In the genomic region with DNA sequence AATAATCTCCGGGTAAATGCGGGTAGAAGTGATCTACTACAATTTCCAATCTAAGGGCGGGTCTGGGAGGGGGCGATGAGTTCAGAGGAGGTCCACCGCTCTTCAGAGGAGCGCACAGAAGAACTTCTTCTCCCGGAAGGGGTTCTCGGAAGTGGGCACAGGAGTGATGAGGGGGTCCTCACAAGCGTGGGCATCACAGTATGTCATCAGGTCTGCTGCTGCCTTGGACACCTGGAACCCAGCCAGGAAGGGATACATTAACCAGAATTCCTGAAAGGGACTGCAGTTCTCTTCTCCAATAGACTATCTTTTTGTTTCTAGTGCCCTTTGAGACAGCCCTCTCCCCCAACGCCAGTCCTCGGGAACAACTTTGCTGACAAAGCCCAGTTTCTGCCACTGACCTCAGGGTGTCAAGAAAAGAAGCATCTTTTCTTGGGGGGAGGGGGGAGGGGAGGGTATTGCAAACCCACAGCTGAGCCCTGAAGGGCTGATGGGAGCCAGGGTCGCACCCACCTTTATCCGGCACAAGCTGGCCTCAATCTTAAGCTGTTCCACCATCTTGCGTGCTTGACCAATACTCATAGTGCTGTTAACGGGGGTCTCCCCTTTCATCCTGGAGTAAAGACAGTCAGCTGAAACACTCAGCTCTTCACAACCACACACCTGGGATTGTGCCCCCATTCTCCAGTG, we compare ENCODE assay signal across 8 mouse cellular contexts. TPM values are rescaled to one million over a fixed set of nuclear protein-coding genes. Genes with fewer than 3 reads are reported as not detected.
A peak's percentile ranks its signal among the peaks of the same experiment; 100 is the strongest.
DNase-seq lines count a peak whose midpoint lies in the region; ATAC-seq and TF ChIP-seq lines count a peak whose summit lies in the region.

No protein-coding gene starts in this region.

- H3K36me3 ChIP-seq in forebrain, postnatal 0 days (ENCODE audit: insufficient read depth) = peaks cover 26% of the 10 kb centered on the region
- no peaks in the 10 kb centered on the region; the same call in 1 of the 2 replicates for H3K36me3 ChIP-seq in kidney, adult 2 months (ENCODE audit: control insufficient read depth, insufficient read depth, low read length)
- H3K36me3 ChIP-seq in liver, postnatal 0 days (replicated peaks; ENCODE audit: insufficient read depth, low read length) = peaks cover 24% of the 10 kb centered on the region

- peak overlapping the region; percentile 84 for H3K4me2 ChIP-seq in forebrain, postnatal 0 days (ENCODE audit: low read depth)
- H3K4me2 ChIP-seq in liver, postnatal 0 days (ENCODE audit: low read depth, low read length) = peak overlapping the region; percentile 97

- H3K4me1 ChIP-seq in lung, adult 2 months (ENCODE audit: control insufficient read depth, insufficient read depth, low read length) = peaks cover 8% of the 10 kb centered on the region; the same call in 1 of the 2 replicates
- peaks cover 14% of the 10 kb centered on the region for H3K4me1 ChIP-seq in brown adipose tissue, adult 24 weeks (ENCODE audit: control insufficient read depth, insufficient read depth, insufficient read length, low read length)
- H3K4me1 ChIP-seq in forebrain, postnatal 0 days (ENCODE audit: insufficient read depth) = peaks cover 5% of the 10 kb centered on the region
- H3K4me1 ChIP-seq in kidney, adult 2 months (ENCODE audit: control insufficient read depth, insufficient read depth, low read length) = peaks cover 20% of the 10 kb centered on the region
- H3K4me1 ChIP-seq in liver, postnatal 0 days (ENCODE audit: insufficient read depth) = peaks cover 32% of the 10 kb centered on the region

- H3K27me3 ChIP-seq in forebrain, postnatal 0 days (ENCODE audit: insufficient read depth, low read length) = no peaks in the 10 kb centered on the region
- no peaks in the 10 kb centered on the region for H3K27me3 ChIP-seq in kidney, adult 2 months (replicated peaks; ENCODE audit: control insufficient read depth, insufficient read depth, low read length)
- no peaks in the 10 kb centered on the region for H3K27me3 ChIP-seq in liver, postnatal 0 days (ENCODE audit: insufficient read depth, low read length)

- peak overlapping the region; percentile 97 for H3K9ac ChIP-seq in forebrain, postnatal 0 days
- H3K9ac ChIP-seq in liver, postnatal 0 days (replicated peaks) = peak overlapping the region; percentile 77

- WGBS in lung, adult 2 months = 20% methylated on average over 15 of the region's 15 CpGs
- WGBS in forebrain, postnatal 0 days = 8% methylated on average over 15 of the region's 15 CpGs
- 15% methylated on average over 15 of the region's 15 CpGs for WGBS in kidney, adult 2 months
- WGBS in liver, postnatal 0 days (ENCODE audit: insufficient replicate concordance) = 25% methylated on average over 15 of the region's 15 CpGs

- no peak for TF ChIP-seq CTCF in lung, adult 2 months (IDR thresholded peaks at IDR 0.05; ENCODE audit: insufficient read depth, low read length)
- TF ChIP-seq CTCF in forebrain, postnatal 0 days (IDR thresholded peaks at IDR 0.05; ENCODE audit: low read depth) = no peak
- no peak for TF ChIP-seq CTCF in kidney, adult 2 months (conservative IDR thresholded peaks at IDR 0.05; ENCODE audit: insufficient read depth, insufficient read length, low read depth, low read length)
- no peak for TF ChIP-seq CTCF in liver, postnatal 0 days (IDR thresholded peaks at IDR 0.05; ENCODE audit: low read depth)

- ATAC-seq in forebrain, postnatal 0 days = peak; percentile 7
- peak; percentile 9; the same call in 1 of the 2 replicates for ATAC-seq in liver, postnatal 0 days

- DNase-seq in lung, adult 2 months = no peak
- DNase-seq in lung, adult 18-20 months = no peak
- DNase-seq in forebrain, postnatal 0 days = peak; percentile 67
- DNase-seq in kidney, adult 2 months = peak; percentile 89
- DNase-seq in liver, postnatal 0 days = peak; percentile 55
- peak; percentile 58 for DNase-seq in right cerebral cortex, postnatal 4 days
- no peak for DNase-seq in urinary bladder, adult 18-20 months (ENCODE audit: low spot score in 2 of 2)

- no peak for TF ChIP-seq EP300 in liver, postnatal 0 days (IDR thresholded peaks at IDR 0.05; ENCODE audit: low read depth)

- TF ChIP-seq POLR2A in lung, adult 2 months (IDR thresholded peaks at IDR 0.05; ENCODE audit: borderline replicate concordance, extremely low read depth, low read depth, low read length) = no peak
- TF ChIP-seq POLR2A in kidney, adult 2 months (IDR thresholded peaks at IDR 0.05; ENCODE audit: low read depth, low read length) = no peak

- H3K27ac ChIP-seq in brown adipose tissue, adult 24 weeks (replicated peaks; ENCODE audit: low read depth, low read length) = peak overlapping the region; percentile 69
- peak overlapping the region; percentile 98 for H3K27ac ChIP-seq in forebrain, postnatal 0 days (ENCODE audit: low read depth, low read length)
- H3K27ac ChIP-seq in kidney, adult 2 months (ENCODE audit: insufficient read depth, low read depth, low read length) = peak overlapping the region; percentile 89
- H3K27ac ChIP-seq in liver, postnatal 0 days (ENCODE audit: low read depth) = peak overlapping the region; percentile 91

- no peaks in the 10 kb centered on the region for H3K9me3 ChIP-seq in forebrain, postnatal 0 days (ENCODE audit: low read length)
- H3K9me3 ChIP-seq in liver, postnatal 0 days (ENCODE audit: low read length) = no peaks in the 10 kb centered on the region

- peak overlapping the region; percentile 72 for H3K4me3 ChIP-seq in lung, adult 2 months (replicated peaks; ENCODE audit: extremely low read depth, low read depth, low read length)
- H3K4me3 ChIP-seq in brown adipose tissue, adult 24 weeks (ENCODE audit: insufficient read depth, low read depth, low read length) = peak overlapping the region; percentile 72
- peak overlapping the region; percentile 72 for H3K4me3 ChIP-seq in forebrain, postnatal 0 days (ENCODE audit: low read depth, low read length)
- H3K4me3 ChIP-seq in kidney, adult 2 months (ENCODE audit: insufficient read depth, low read depth, low read length) = peak overlapping the region; percentile 75
- H3K4me3 ChIP-seq in liver, postnatal 0 days (ENCODE audit: low read depth, low read length) = peak overlapping the region; percentile 63

RNA-seq across cellular contexts. Expression of a gene that starts 0.8 kb away (rescaled TPM):
- 0.11 and 0.19 TPM in 2 replicates for polyA plus RNA-seq in lung, adult 2 months (2012; rRNA removed)
- not detected in 2 replicates for polyA plus RNA-seq in brown adipose tissue, adult 24 weeks (2012; ENCODE audit: insufficient read depth, insufficient read length, missing spikeins)
- total RNA-seq in forebrain, postnatal 0 days (2014; rRNA removed) = 68.0 and 78.5 TPM in 2 replicates
- polyA plus RNA-seq in forebrain, postnatal 0 days (2015; fragmentation: Nextera tagmentation; extraction: Ambion mirVana) = 594 and 622 TPM in 2 replicates
- 0.29 and 0.83 TPM in 2 replicates for polyA plus RNA-seq in kidney, adult 2 months (2012; rRNA removed)
- polyA plus RNA-seq in liver, postnatal 0 days (2015; fragmentation: Nextera tagmentation; extraction: Ambion mirVana) = 0.08 and 0.23 TPM in 2 replicates

RNA-seq across cellular contexts. Expression of a gene that starts 0.9 kb away (rescaled TPM):
- 140 and 164 TPM in 2 replicates for polyA plus RNA-seq in lung, adult 2 months (2012; rRNA removed)
- polyA plus RNA-seq in brown adipose tissue, adult 24 weeks (2012; ENCODE audit: insufficient read depth, insufficient read length, missing spikeins) = 212 and 233 TPM in 2 replicates
- total RNA-seq in forebrain, postnatal 0 days (2014; rRNA removed) = 81.5 and 91.5 TPM in 2 replicates
- 78.9 and 88.9 TPM in 2 replicates for polyA plus RNA-seq in forebrain, postnatal 0 days (2015; fragmentation: Nextera tagmentation; extraction: Ambion mirVana)
- polyA plus RNA-seq in kidney, adult 2 months (2012; rRNA removed) = 204 and 214 TPM in 2 replicates
- 30.5 and 32.7 TPM in 2 replicates for polyA plus RNA-seq in liver, postnatal 0 days (2015; fragmentation: Nextera tagmentation; extraction: Ambion mirVana)

RNA-seq across cellular contexts. Expression of a gene that starts 8.6 kb away (rescaled TPM):
- not detected in 2 replicates for polyA plus RNA-seq in lung, adult 2 months (2012; rRNA removed)
- polyA plus RNA-seq in brown adipose tissue, adult 24 weeks (2012; ENCODE audit: insufficient read depth, insufficient read length, missing spikeins) = 17.2 and 39.8 TPM in 2 replicates
- total RNA-seq in forebrain, postnatal 0 days (2014; rRNA removed) = not detected in 2 replicates
- not detected in 2 replicates for polyA plus RNA-seq in forebrain, postnatal 0 days (2015; fragmentation: Nextera tagmentation; extraction: Ambion mirVana)
- 3.5 TPM in 1 of 2 replicates, not detected in the other for polyA plus RNA-seq in kidney, adult 2 months (2012; rRNA removed)
- polyA plus RNA-seq in liver, postnatal 0 days (2015; fragmentation: Nextera tagmentation; extraction: Ambion mirVana) = not detected in 2 replicates

RNA-seq across cellular contexts. Expression of a gene that starts 12.4 kb away (rescaled TPM):
- 2.1 and 3.4 TPM in 2 replicates for polyA plus RNA-seq in lung, adult 2 months (2012; rRNA removed)
- polyA plus RNA-seq in brown adipose tissue, adult 24 weeks (2012; ENCODE audit: insufficient read depth, insufficient read length, missing spikeins) = 3.3 and 10.5 TPM in 2 replicates
- 1.5 and 2.6 TPM in 2 replicates for total RNA-seq in forebrain, postnatal 0 days (2014; rRNA removed)
- 0.58 and 0.88 TPM in 2 replicates for polyA plus RNA-seq in forebrain, postnatal 0 days (2015; fragmentation: Nextera tagmentation; extraction: Ambion mirVana)
- 0.87 and 1.5 TPM in 2 replicates for polyA plus RNA-seq in kidney, adult 2 months (2012; rRNA removed)
- 0.24 and 0.26 TPM in 2 replicates for polyA plus RNA-seq in liver, postnatal 0 days (2015; fragmentation: Nextera tagmentation; extraction: Ambion mirVana)

RNA-seq across cellular contexts. Expression of a gene that starts 18.4 kb away (rescaled TPM):
- 25.4 and 28.0 TPM in 2 replicates for polyA plus RNA-seq in lung, adult 2 months (2012; rRNA removed)
- polyA plus RNA-seq in brown adipose tissue, adult 24 weeks (2012; ENCODE audit: insufficient read depth, insufficient read length, missing spikeins) = 31.0 and 31.1 TPM in 2 replicates
- total RNA-seq in forebrain, postnatal 0 days (2014; rRNA removed) = 28.2 and 38.3 TPM in 2 replicates
- polyA plus RNA-seq in forebrain, postnatal 0 days (2015; fragmentation: Nextera tagmentation; extraction: Ambion mirVana) = 3.9 and 5.3 TPM in 2 replicates
- polyA plus RNA-seq in kidney, adult 2 months (2012; rRNA removed) = 19.3 and 25.5 TPM in 2 replicates
- polyA plus RNA-seq in liver, postnatal 0 days (2015; fragmentation: Nextera tagmentation; extraction: Ambion mirVana) = 2.1 and 2.3 TPM in 2 replicates

Comparison
In these comparisons a context has a peak if more than half of its experiments do, and no peak if none do; other contexts are left out.
1. DNase-seq: peak in forebrain, postnatal 0 days (single experiment), kidney, adult 2 months (single experiment), liver, postnatal 0 days (single experiment) and right cerebral cortex, postnatal 4 days (single experiment); none in lung, adult 2 months (single experiment), lung, adult 18-20 months (0 of 2) and urinary bladder, adult 18-20 months (0 of 2).
2. RNA of a gene that starts 0.8 kb away (polyA plus RNA-seq): 594 to 622 TPM in forebrain, postnatal 0 days; 0.29 to 0.83 TPM in kidney, adult 2 months, not detected in brown adipose tissue, adult 24 weeks, 0.08 to 0.23 TPM in liver, postnatal 0 days and 0.11 to 0.19 TPM in lung, adult 2 months; every median in the first group is over 100 times any median in the second.
3. Peak in every context shown above with its lines, with median percentiles within 50 percentile points of each other: H3K4me3 ChIP-seq and H3K27ac ChIP-seq.